Mouse (Mus musculus) neural tube, embryonic 14.5 days (tissue): Measurements from ENCODE around the gene Skap1. TPM values are rescaled to one million over a fixed set of nuclear protein-coding genes. Genes with fewer than 3 reads are reported as not detected.

ENCODE experiments used
- ATAC-seq: fragments of 200-750 bp; cut with Nextera tagmentation; 2 replicates; pipeline ENCODE4 v1.8.0; 2017; ENCODE audit warnings: low read depth, mild to moderate bottlenecking, moderate TSS enrichment, moderate library complexity
- H3K27ac ChIP-seq: fragments of 300-500 bp; sonication (generic); 2 replicates; pipeline ENCODE4 v1.5.1; 2014; ENCODE audit warnings: low read depth, mild to moderate bottlenecking, control low read depth, low read length, moderate library complexity, mixed read lengths
- H3K27me3 ChIP-seq: fragments of 300-500 bp; sonication (generic); 2 replicates; pipeline ENCODE4 v1.6.1; 2014; ENCODE audit warnings: low read length; ENCODE audit not compliant: control insufficient read depth, insufficient read depth
- H3K36me3 ChIP-seq: fragments of 300-500 bp; sonication (generic); 2 replicates; pipeline ENCODE4 v1.6.1; 2014; ENCODE audit warnings: low read length, mixed read lengths; ENCODE audit not compliant: control insufficient read depth, insufficient read depth
- H3K4me1 ChIP-seq: fragments of 300-500 bp; sonication (generic); 2 replicates; pipeline ENCODE4 v1.6.1; 2014; ENCODE audit warnings: low read length; ENCODE audit not compliant: control insufficient read depth, insufficient read depth
- H3K4me2 ChIP-seq: fragments of 300-500 bp; sonication (generic); 2 replicates; pipeline ENCODE4 v1.6.1; 2014; ENCODE audit warnings: mild to moderate bottlenecking, low read depth, low read length, control low read depth
- H3K4me3 ChIP-seq: fragments of 300-500 bp; sonication (generic); 2 replicates; pipeline ENCODE4 v1.5.1; 2014; ENCODE audit warnings: low read depth, low read length, control low read depth, mixed read lengths
- H3K9ac ChIP-seq: fragments of 300-500 bp; sonication (generic); replicated peaks from 2 replicates; pipeline ENCODE4 v1.6.1; 2014; ENCODE audit warnings: low read depth, mild to moderate bottlenecking, control low read depth, low read length, mixed read lengths
- H3K9me3 ChIP-seq: fragments of 300-500 bp; sonication (generic); 2 replicates; pipeline ENCODE4 v1.6.1; 2016; ENCODE audit warnings: low read length; ENCODE audit not compliant: control insufficient read depth
- WGBS: fragments of 180-500 bp; shearing (Covaris S2); extraction: QIAGEN DNeasy Blood & Tissue Kit; methylation state at CpG from one replicate; pipeline ENCODE4 v1.1.7; 2014; 5-methylcytosine and 5-hydroxymethylcytosine counted together
- polyA plus RNA-seq: library from polyadenylated mRNA; unstranded; fragments of >200 nt; fragmentation: Nextera tagmentation; extraction: Ambion mirVana; gene quantifications from 2 replicates; pipeline ENCODE4 v1.2.1, GENCODE M21; 2014

Skap1 gene
- polyA plus RNA-seq, 1 experiment from 2014 or later: 10.8 TPM

GRCm38 (mm10) chr11:96762742-96763470, 298.5 kb downstream of the Skap1 start:
- Histone ChIP-seq H3K27ac (peak overlapping the region; percentile 74), H3K27me3 (no peaks in the 10 kb centered on the region), H3K4me2 (no peak overlapping the region), H3K9ac (no peak overlapping the region), H3K9me3 (no peaks in the 10 kb centered on the region), H3K4me3 (no peak overlapping the region), H3K36me3 (no peaks in the 10 kb centered on the region; the same call in 1 of the 2 replicates), H3K4me1 (peaks cover 40% of the 10 kb centered on the region)
- WGBS: 48% methylated on average over 15 of the region's 15 CpGs
- 0 out of 2 replicates have a peak, but pooled peaks have one; percentile 28 for ATAC-seq

- peaks cover 15% of the 10 kb centered on the region for H3K36me3 ChIP-seq
- H3K4me1 ChIP-seq: peaks cover 49% of the 10 kb centered on the region
- H3K27me3 ChIP-seq: no peaks in the 10 kb centered on the region
- no peaks in the 10 kb centered on the region for H3K9me3 ChIP-seq
- no peak overlapping the region for H3K4me3 ChIP-seq
- H3K27ac ChIP-seq: peak overlapping the region; percentile 78
- H3K9ac ChIP-seq: 0 out of 2 replicates have a peak overlapping the region, but pooled peaks have one; percentile 8
- WGBS: 22% methylated on average over 13 of the region's 13 CpGs
- ATAC-seq: peak; percentile 64
- H3K4me2 ChIP-seq: no peak overlapping the region
Observed at GRCm38 (mm10) chr11:96764511-96765350, 300.3 kb downstream of the Skap1 start.

GRCm38 (mm10) chr11:96765645-96766044, 301.3 kb downstream of the Skap1 start:
- Histone ChIP-seq H3K9me3 (no peaks in the 10 kb centered on the region), H3K27ac (peak overlapping the region; percentile 80), H3K4me1 (peaks cover 49% of the 10 kb centered on the region), H3K27me3 (no peaks in the 10 kb centered on the region), H3K36me3 (peaks cover 24% of the 10 kb centered on the region), H3K9ac (no peak overlapping the region), H3K4me2 (no peak overlapping the region), H3K4me3 (no peak overlapping the region)
- ATAC-seq: no peak
- WGBS: 81% methylated on average over 7 of the region's 7 CpGs

- H3K4me1 ChIP-seq: peaks cover 49% of the 10 kb centered on the region
- 72% methylated on average over 12 of the region's 12 CpGs for WGBS
- H3K9me3 ChIP-seq: no peaks in the 10 kb centered on the region
- no peaks in the 10 kb centered on the region for H3K27me3 ChIP-seq
- H3K4me2 ChIP-seq: no peak overlapping the region
- H3K4me3 ChIP-seq: no peak overlapping the region
- peaks cover 33% of the 10 kb centered on the region for H3K36me3 ChIP-seq
- H3K27ac ChIP-seq: peak overlapping the region; percentile 80
- ATAC-seq: no peak
- no peak overlapping the region for H3K9ac ChIP-seq
Observed at GRCm38 (mm10) chr11:96766555-96766954, 302.2 kb downstream of the Skap1 start.

- no peaks in the 10 kb centered on the region for H3K9me3 ChIP-seq
- WGBS: 23% methylated on average over 7 of the region's 7 CpGs
- H3K4me1 ChIP-seq: peaks cover 49% of the 10 kb centered on the region
- H3K9ac ChIP-seq: no peak overlapping the region
- H3K36me3 ChIP-seq: peaks cover 38% of the 10 kb centered on the region
- no peak overlapping the region for H3K4me3 ChIP-seq
- peak; percentile 62; the same call in 1 of the 2 replicates for ATAC-seq
- H3K27me3 ChIP-seq: no peaks in the 10 kb centered on the region
- H3K4me2 ChIP-seq: no peak overlapping the region; the same call in 1 of the 2 replicates
- peak overlapping the region; percentile 80 for H3K27ac ChIP-seq
Observed at GRCm38 (mm10) chr11:96767096-96767495, 302.7 kb downstream of the Skap1 start.

- ATAC-seq: no peak
- H3K27me3 ChIP-seq: no peaks in the 10 kb centered on the region
- 0 out of 2 replicates have a peak overlapping the region, but pooled peaks have one; percentile 5 for H3K9ac ChIP-seq
- H3K36me3 ChIP-seq: peaks cover 49% of the 10 kb centered on the region
- H3K4me1 ChIP-seq: peaks cover 42% of the 10 kb centered on the region
- H3K4me3 ChIP-seq: no peak overlapping the region
- H3K9me3 ChIP-seq: no peaks in the 10 kb centered on the region
- 62% methylated on average over 9 of the region's 9 CpGs for WGBS
- peak overlapping the region; percentile 80 for H3K27ac ChIP-seq
- no peak overlapping the region for H3K4me2 ChIP-seq
Observed at GRCm38 (mm10) chr11:96768240-96768639, 303.8 kb downstream of the Skap1 start.

GRCm38 (mm10) chr11:96771274-96771975, 307.0 kb downstream of the Skap1 start:
- H3K9ac ChIP-seq: no peak overlapping the region
- WGBS: 96% methylated on average over 9 of the region's 9 CpGs
- no peak overlapping the region for H3K4me3 ChIP-seq
- ATAC-seq: no peak
- no peak overlapping the region for H3K27ac ChIP-seq
- H3K4me2 ChIP-seq: no peak overlapping the region
- peaks cover 43% of the 10 kb centered on the region for H3K4me1 ChIP-seq
- H3K27me3 ChIP-seq: no peaks in the 10 kb centered on the region
- no peaks in the 10 kb centered on the region for H3K9me3 ChIP-seq
- peaks cover 49% of the 10 kb centered on the region for H3K36me3 ChIP-seq

- no peak overlapping the region for H3K4me3 ChIP-seq
- H3K4me2 ChIP-seq: no peak overlapping the region
- H3K9me3 ChIP-seq: no peaks in the 10 kb centered on the region
- no peak overlapping the region for H3K9ac ChIP-seq
- WGBS: 90% methylated on average over 9 of the region's 9 CpGs
- no peak for ATAC-seq
- H3K27me3 ChIP-seq: no peaks in the 10 kb centered on the region
- H3K4me1 ChIP-seq: peaks cover 37% of the 10 kb centered on the region
- no peak overlapping the region for H3K27ac ChIP-seq
- H3K36me3 ChIP-seq: peaks cover 49% of the 10 kb centered on the region
Observed at GRCm38 (mm10) chr11:96772413-96772812, 308.0 kb downstream of the Skap1 start.
